10 mouse cellular contexts compared by ENCODE assay signal in genomic region chr2:26508661-26509060, GRCm38 (mm10). TPM values are rescaled to one million over a fixed set of nuclear protein-coding genes. Genes with fewer than 3 reads are reported as not detected.
DNase-seq lines count a peak whose midpoint lies in the region; ATAC-seq lines count a peak whose summit lies in the region.
"Had no signal": no experiment of that assay in that cellular context is flagged by ENCODE, and none has a peak within 500 bp of the region (broad histone marks: within the 10 kb centered on the region; RNA-seq: fewer than 3 reads in every experiment).

No protein-coding gene starts in this region.

- H3K9ac ChIP-seq in heart, embryonic 12.5 days, result no peak overlapping the region
- no peak overlapping the region for H3K9ac ChIP-seq in liver, embryonic 13.5 days
- no peak overlapping the region for H3K9ac ChIP-seq in liver, embryonic 11.5 days (ENCODE audit: low read depth, low read length)
- no peak overlapping the region for H3K9ac ChIP-seq in embryonic facial prominence, embryonic 13.5 days
- no peak overlapping the region; the same call in 1 of the 2 replicates for H3K9ac ChIP-seq in limb, embryonic 13.5 days
- H3K9ac ChIP-seq: midbrain, embryonic 13.5 days had no signal

- H3K4me1 ChIP-seq in heart, embryonic 12.5 days (replicated peaks), result peaks cover 39% of the 10 kb centered on the region
- peaks cover 31% of the 10 kb centered on the region for H3K4me1 ChIP-seq in liver, embryonic 13.5 days (replicated peaks)
- peaks cover 22% of the 10 kb centered on the region for H3K4me1 ChIP-seq in liver, embryonic 11.5 days (replicated peaks; ENCODE audit: control insufficient read depth, insufficient read depth, low read length)
- H3K4me1 ChIP-seq in embryonic facial prominence, embryonic 13.5 days, result peaks cover 55% of the 10 kb centered on the region
- peaks cover 56% of the 10 kb centered on the region for H3K4me1 ChIP-seq in limb, embryonic 13.5 days

- no peaks in the 10 kb centered on the region for H3K9me3 ChIP-seq in heart, embryonic 12.5 days (replicated peaks)
- H3K9me3 ChIP-seq in liver, embryonic 13.5 days (replicated peaks), result no peaks in the 10 kb centered on the region
- H3K9me3 ChIP-seq in liver, embryonic 11.5 days (ENCODE audit: control insufficient read depth, low read length), result no peaks in the 10 kb centered on the region
- H3K9me3 ChIP-seq in embryonic facial prominence, embryonic 13.5 days, result no peaks in the 10 kb centered on the region
- H3K9me3 ChIP-seq in limb, embryonic 13.5 days, result no peaks in the 10 kb centered on the region
- H3K9me3 ChIP-seq: midbrain, embryonic 13.5 days had no signal

- no peak for ATAC-seq in heart, embryonic 12.5 days (ENCODE audit: insufficient number of reproducible peaks, low FRiP score)
- ATAC-seq in liver, embryonic 13.5 days (ENCODE audit: low read depth), result no peak
- ATAC-seq in liver, embryonic 11.5 days (replicated peaks; ENCODE audit: low FRiP score), result no peak
- ATAC-seq in embryonic facial prominence, embryonic 13.5 days (ENCODE audit: insufficient number of reproducible peaks, insufficient read depth, low FRiP score, low TSS enrichment, low read depth), result no peak
- ATAC-seq in limb, embryonic 13.5 days (ENCODE audit: low FRiP score, low read depth), result no peak
- ATAC-seq: midbrain, embryonic 13.5 days had no signal

- DNase-seq in heart, adult 8-10 months (ENCODE audit: low spot score), result no peak
- no peak for DNase-seq in liver, embryonic 13.5 days
- DNase-seq in liver, embryonic 11.5 days (ENCODE audit: low spot score), result no peak
- no peak for DNase-seq in urinary bladder, postnatal 14 days (ENCODE audit: low spot score)
- DNase-seq in ovary, postnatal 10 days (ENCODE audit: low spot score), result no peak
- DNase-seq: layer of hippocampus, adult 9-11 months had no signal

- WGBS in heart, embryonic 12.5 days, result 67% methylated on average over 5 of the region's 5 CpGs
- WGBS in liver, embryonic 13.5 days (ENCODE audit: insufficient replicate concordance), result 74% methylated on average over 5 of the region's 5 CpGs
- 79% methylated on average over 5 of the region's 5 CpGs for WGBS in liver, embryonic 11.5 days
- WGBS in embryonic facial prominence, embryonic 13.5 days, result 45% methylated on average over 5 of the region's 5 CpGs
- WGBS in limb, embryonic 13.5 days, result 56% methylated on average over 5 of the region's 5 CpGs

- H3K27ac ChIP-seq in heart, embryonic 12.5 days (ENCODE audit: poor library complexity, severe bottlenecking), result peak overlapping the region; percentile 77
- H3K27ac ChIP-seq in liver, embryonic 13.5 days, result peak overlapping the region; percentile 39; the same call in 1 of the 2 replicates
- no peak overlapping the region for H3K27ac ChIP-seq in liver, embryonic 11.5 days (ENCODE audit: low read depth, low read length)
- H3K27ac ChIP-seq in embryonic facial prominence, embryonic 13.5 days, result peak overlapping the region; percentile 96
- H3K27ac ChIP-seq in limb, embryonic 13.5 days, result peak overlapping the region; percentile 94

- no peaks in the 10 kb centered on the region for H3K36me3 ChIP-seq in heart, embryonic 12.5 days
- H3K36me3 ChIP-seq in liver, embryonic 13.5 days, result no peaks in the 10 kb centered on the region
- H3K36me3 ChIP-seq in liver, embryonic 11.5 days (ENCODE audit: control insufficient read depth, insufficient read depth, low read length), result no peaks in the 10 kb centered on the region
- H3K36me3 ChIP-seq in embryonic facial prominence, embryonic 13.5 days, result no peaks in the 10 kb centered on the region
- H3K36me3 ChIP-seq in limb, embryonic 13.5 days, result no peaks in the 10 kb centered on the region
- H3K36me3 ChIP-seq: midbrain, embryonic 13.5 days had no signal

- no peak overlapping the region for H3K4me2 ChIP-seq in heart, embryonic 12.5 days
- no peak overlapping the region for H3K4me2 ChIP-seq in liver, embryonic 13.5 days
- no peak overlapping the region for H3K4me2 ChIP-seq in liver, embryonic 11.5 days
- peak overlapping the region; percentile 44 for H3K4me2 ChIP-seq in embryonic facial prominence, embryonic 13.5 days
- peak overlapping the region; percentile 51 for H3K4me2 ChIP-seq in limb, embryonic 13.5 days (replicated peaks)
- H3K4me2 ChIP-seq: midbrain, embryonic 13.5 days had no signal

- peaks cover 9% of the 10 kb centered on the region for H3K27me3 ChIP-seq in heart, embryonic 12.5 days (replicated peaks)
- H3K27me3 ChIP-seq in liver, embryonic 13.5 days, result peaks cover 30% of the 10 kb centered on the region
- peaks cover 10% of the 10 kb centered on the region for H3K27me3 ChIP-seq in liver, embryonic 11.5 days (replicated peaks; ENCODE audit: control insufficient read depth, insufficient read depth, low read length)
- H3K27me3 ChIP-seq in embryonic facial prominence, embryonic 13.5 days, result 0 out of 2 replicates have a peak, but pooled peaks cover 2% of the 10 kb centered on the region
- 0 out of 2 replicates have a peak, but pooled peaks cover 8% of the 10 kb centered on the region for H3K27me3 ChIP-seq in limb, embryonic 13.5 days

- no peak overlapping the region for H3K4me3 ChIP-seq in heart, embryonic 12.5 days
- no peak overlapping the region for H3K4me3 ChIP-seq in liver, embryonic 13.5 days (replicated peaks)
- no peak overlapping the region for H3K4me3 ChIP-seq in liver, embryonic 11.5 days (ENCODE audit: low read depth, low read length)
- no peak overlapping the region for H3K4me3 ChIP-seq in embryonic facial prominence, embryonic 13.5 days
- no peak overlapping the region for H3K4me3 ChIP-seq in limb, embryonic 13.5 days
- H3K4me3 ChIP-seq: midbrain, embryonic 13.5 days had no signal

RNA-seq across cellular contexts. Expression of gene Notch1, which starts 7.8 kb away (rescaled TPM):
- 20.4 TPM in 2 replicates for polyA plus RNA-seq in heart, embryonic 12.5 days (2016; fragmentation: Nextera tagmentation; extraction: Ambion mirVana)
- 10 to 100 TPM; 22.2 to 36.5 (median 29.1) TPM for total RNA-seq in heart, adult 8-10 months (2022)
- 1.5 and 1.6 TPM in 2 replicates for polyA plus RNA-seq in liver, embryonic 13.5 days (2015; fragmentation: Nextera tagmentation; extraction: Ambion mirVana)
- 7.1 and 10.5 TPM in 2 replicates for polyA plus RNA-seq in liver, embryonic 11.5 days (2014; fragmentation: Nextera tagmentation; extraction: Ambion mirVana)
- 17.3 and 17.8 TPM in 2 replicates for polyA plus RNA-seq in embryonic facial prominence, embryonic 13.5 days (2015; fragmentation: Nextera tagmentation; extraction: Ambion mirVana)
- 13.7 and 15.5 TPM in 2 replicates for polyA plus RNA-seq in limb, embryonic 13.5 days (2015; fragmentation: Nextera tagmentation; extraction: Ambion mirVana)

Comparison
In these comparisons a context has a peak if more than half of its experiments do, and no peak if none do; other contexts are left out.
1. H3K4me2 ChIP-seq: peak in embryonic facial prominence, embryonic 13.5 days (single experiment) and limb, embryonic 13.5 days (single experiment); none in heart, embryonic 12.5 days (single experiment), liver, embryonic 13.5 days (single experiment) and liver, embryonic 11.5 days (single experiment).